Mouse (Mus musculus) T-helper 17 cell (primary cell): ENCODE data around the gene Lrmda.

Source experiments
- in situ Hi-C, 2 experiments: fragments of 300-600 bp; cut with MboI, MseI; formaldehyde crosslinking; loops; 1 replicate in 1 of 2; 2 replicates in 1 of 2; pipeline ENCODE4 v1.15.1; 2025; ENCODE audit warnings: high pct_unique_total_duplicates in 2 of 2

Gene Lrmda

GRCm38 (mm10) chr14:22633612-22634011 is 614.1 kb downstream of the Lrmda start:
- in situ Hi-C loops: no loop called here

DNA sequence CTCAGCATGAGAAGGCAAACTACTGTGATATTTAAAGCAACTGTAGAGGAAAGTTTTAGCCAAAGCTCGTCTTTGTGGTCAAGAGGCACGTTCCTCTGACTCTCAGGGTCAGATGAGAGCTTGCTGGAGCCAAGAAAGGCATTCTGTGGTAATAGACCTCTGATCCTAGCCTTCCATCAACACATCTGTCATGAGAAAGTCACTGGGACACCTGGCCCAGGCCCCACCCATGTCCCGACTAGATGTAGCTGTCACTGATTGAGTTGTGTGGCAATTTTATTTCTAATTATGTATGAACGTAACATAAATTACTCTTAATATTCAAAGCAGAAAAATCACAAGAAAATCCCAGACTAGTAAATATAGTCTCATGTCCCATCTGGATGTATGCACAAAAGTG is 624.0 kb downstream of the Lrmda start:
- in situ Hi-C loops: no loop called here

GRCm38 (mm10) chr14:22647879-22648611 is 628.5 kb downstream of the Lrmda start:
- in situ Hi-C loops: no loop called here

GRCm38 (mm10) chr14:22649411-22649911 is 629.9 kb downstream of the Lrmda start:
- in situ Hi-C loops: no loop called here

GRCm38 (mm10) chr14:22649985-22650984 is 630.8 kb downstream of the Lrmda start:
- in situ Hi-C loops: no loop called here

DNA sequence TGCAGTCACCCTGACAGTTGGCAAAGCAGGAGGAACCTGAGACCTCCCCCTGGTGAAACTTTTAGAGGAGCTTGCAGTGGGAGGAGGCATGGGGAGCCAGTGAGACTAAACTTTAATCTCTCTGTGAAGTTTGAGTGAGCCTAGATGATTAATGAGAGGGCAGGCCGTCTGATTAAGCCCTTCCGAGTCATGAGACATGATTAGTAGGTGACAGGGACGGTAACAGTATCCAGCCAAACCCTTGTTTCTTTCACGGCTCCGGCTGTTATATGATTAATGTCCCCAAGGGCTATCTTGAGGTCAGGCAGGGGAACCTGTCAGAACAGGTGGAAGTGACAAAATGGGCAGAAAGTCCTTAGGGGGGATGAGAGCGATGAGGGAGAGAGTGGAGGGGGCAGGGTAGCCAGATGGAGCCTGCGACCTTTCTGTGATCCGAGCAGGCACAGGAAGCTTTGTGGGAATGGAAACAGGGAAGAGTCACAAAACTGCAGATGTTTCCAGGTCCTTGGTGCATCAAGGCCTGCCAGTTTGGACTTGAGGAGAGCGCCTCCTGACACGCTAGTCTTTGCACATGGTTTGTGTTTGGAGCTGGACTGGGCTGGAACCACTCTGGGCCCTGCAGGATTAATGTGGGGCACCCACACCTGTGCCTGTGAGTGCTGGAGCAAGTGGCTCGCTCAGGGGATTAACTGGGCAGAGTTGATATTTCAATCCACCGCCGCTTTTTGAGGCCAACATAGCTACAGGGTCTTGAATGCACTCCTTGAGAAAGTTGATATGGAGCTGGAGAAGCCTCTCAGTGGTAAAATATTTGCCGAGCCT is 631.8 kb downstream of the Lrmda start:
- in situ Hi-C loops: no loop called here

DNA sequence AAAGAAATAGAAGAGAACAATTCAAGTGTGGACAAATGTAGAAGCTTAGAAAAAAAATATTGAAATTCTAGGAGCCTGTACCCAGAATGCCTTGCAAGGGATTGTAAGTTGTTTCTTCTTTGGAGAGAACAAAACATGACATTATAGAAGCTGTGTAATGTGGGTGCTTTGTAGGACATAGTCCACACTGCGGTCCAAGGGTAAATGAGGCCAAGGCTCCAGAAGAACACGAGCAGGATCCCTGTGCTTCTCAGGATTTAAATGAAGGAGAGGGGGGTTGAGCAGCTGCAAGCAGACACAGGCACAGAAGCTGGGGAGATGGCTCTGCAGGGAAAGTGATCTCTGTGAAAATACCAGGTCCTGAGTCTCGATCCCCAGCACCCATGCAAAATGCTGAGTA is 643.0 kb downstream of the Lrmda start:
- in situ Hi-C loops: loop anchor here in 1 of 2 experiments (10.0 kb wide), 1 partner anchor 1342 kb away; no protein-coding TSS in a partner anchor

GRCm38 (mm10) chr14:22666437-22666836 is 646.9 kb downstream of the Lrmda start:
- in situ Hi-C loops: loop anchor here in 1 of 2 experiments (10.0 kb wide), 1 partner anchor 1338 kb away; no protein-coding TSS in a partner anchor

GRCm38 (mm10) chr14:22668302-22668701 is 648.8 kb downstream of the Lrmda start:
- in situ Hi-C loops: loop anchor here in 1 of 2 experiments (10.0 kb wide), 1 partner anchor 1336 kb away; no protein-coding TSS in a partner anchor

DNA sequence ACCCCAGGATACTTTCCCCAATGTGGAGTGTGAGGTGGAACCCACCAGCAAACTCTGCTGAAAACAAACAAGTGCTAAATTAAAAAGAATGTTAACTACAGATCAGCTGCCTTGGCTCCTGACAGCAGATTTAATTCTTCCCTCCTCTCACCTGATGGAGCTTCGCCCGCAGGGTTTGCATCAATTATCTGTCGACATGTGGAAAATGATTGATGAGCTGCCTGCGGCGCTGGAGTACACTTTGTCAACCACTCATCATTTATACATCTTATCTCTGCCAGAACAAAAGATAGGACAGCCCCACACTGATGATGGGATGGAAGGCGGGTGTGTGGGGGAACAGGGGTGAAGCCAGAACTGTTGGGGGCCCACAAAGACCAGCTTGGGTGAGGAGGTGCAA is 649.2 kb downstream of the Lrmda start:
- in situ Hi-C loops: loop anchor here in 1 of 2 experiments (10.0 kb wide), 1 partner anchor 1336 kb away; no protein-coding TSS in a partner anchor

DNA sequence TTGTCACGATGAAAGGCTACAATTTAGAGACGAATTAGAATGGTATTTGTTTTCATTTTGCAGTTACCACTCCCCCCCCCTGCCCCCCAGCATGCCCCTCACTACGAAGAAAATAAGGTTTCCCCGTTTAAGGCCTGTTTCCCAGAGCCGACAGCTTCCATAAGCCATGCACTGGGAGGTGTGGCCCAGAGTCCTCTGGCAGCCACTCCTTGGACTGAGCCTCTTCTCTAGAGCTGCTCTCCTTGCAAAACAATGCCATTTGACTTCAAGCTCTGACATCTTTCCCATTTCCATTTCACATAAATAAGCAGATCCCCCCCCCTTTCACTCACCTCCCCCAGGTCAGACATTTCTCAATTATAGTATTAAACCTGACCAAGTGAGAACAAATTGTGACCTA is 654.1 kb downstream of the Lrmda start:
- in situ Hi-C loops: no loop called here

DNA sequence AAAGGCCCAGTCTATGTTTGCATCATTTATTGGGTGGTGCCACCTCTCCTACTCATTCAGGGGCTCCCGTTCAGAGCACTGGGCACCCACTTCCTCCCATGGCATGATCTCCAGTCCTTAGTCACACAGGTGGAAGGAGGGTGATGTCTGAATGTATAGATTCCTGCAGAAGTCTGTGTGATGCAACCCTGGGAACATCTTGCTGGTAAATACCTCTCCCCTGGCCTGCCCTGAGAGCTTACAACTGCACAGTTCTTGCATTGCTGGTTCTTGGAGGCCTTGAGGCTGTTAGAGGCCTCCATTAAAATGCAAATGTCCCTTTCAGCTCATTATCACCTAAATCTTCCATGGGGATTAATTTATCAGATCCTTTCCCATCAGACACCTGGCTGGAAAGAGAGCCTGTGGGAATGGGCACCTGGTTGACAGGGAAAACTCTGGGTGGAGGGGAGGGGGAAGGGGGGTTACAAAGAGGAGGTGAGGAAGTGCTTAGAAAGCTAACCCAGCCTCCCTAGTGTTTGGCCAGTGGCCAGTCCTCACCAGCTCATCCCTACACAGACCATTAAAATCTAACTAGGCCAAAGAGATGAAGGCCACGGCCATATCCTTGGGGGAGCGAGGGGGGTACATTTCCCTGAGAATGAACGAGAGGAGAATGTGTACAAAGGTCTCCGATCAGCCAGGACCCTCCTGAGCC is 659.6 kb downstream of the Lrmda start:
- in situ Hi-C loops: no loop called here

DNA sequence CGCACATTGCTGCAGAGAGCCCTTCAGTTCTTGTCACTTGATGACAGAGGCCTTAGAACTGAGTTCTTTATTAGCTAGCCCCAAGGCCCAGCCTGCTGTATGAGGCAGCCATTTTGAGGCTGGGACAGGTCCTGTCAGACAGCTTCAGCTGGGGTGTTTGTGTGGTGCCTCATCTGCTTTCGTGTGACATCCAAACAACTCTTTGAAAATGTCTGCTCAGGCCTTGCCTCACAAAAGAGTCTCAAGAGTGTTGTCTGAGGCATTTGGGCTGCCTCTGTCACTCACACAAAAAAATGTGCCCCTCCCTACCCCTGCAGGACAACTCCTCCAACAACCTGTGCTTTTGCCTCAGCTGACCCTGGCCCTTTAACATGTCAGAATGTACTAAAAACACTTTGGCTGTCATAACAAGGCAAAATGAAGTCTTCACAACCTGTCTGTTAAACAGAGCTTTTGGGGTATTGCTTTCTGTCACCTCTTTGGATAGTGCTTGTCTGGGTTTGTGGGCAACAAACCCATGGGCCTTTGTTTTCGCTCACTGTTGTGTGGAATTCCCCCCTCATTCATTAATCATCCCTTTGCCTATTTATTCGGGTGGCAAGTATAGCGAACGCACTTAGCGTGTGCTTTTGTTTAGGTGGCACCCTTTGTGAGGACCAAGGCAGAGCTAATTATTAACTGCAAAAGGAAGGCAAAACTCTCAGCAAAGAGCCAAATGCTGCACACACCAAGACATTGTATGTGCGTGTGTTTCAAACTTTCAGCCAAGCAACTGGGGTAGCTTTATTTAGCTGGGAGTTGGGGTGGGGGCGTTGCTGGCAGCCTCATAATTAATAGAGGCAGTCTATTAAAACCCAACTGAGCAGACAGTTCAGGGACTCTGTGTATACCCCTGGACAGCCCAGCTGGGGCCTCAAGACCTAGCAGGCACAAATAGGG is 660.5 kb downstream of the Lrmda start:
- in situ Hi-C loops: no loop called here

DNA sequence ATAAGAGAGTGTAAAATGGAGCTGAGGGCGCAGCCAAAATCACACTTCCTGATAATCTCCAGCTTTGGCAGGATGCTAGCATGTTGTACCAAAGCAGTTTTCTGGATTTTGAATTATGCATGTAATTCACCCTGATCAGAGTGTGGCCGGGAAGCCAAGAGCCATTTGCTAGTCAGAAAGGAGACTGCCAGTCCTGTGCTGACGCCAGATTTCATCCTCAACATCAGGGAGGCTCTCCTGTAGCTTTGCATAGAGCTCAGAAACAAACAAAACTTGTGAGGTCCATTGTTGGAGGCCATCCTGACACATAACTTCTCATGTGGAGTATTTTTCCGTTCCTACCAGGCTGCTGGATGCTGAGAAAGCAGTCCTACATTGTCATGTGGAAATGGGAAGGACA is 667.4 kb downstream of the Lrmda start:
- in situ Hi-C loops: no loop called here

DNA sequence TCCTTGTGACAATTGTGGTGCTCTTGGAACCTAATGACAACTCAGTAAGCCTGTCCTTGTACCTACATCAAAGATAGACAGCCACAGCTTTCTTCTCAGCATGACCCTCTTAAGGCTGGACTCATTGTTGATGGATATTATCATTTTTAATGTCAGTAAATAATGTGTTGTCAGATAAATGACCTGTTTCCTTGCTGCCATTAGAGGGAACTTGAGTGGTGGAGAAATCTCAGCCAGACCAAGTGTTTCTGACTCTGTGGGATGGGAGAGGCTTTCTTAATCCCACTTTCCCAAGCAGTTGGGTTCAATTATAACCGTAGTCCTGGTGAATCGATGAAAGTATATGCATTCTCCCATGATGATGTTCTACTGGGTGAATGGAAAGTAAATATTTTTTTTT is 668.9 kb downstream of the Lrmda start:
- in situ Hi-C loops: no loop called here

- in situ Hi-C loops: no loop called here
These were observed 675.9 kb downstream of the Lrmda start for GRCm38 (mm10) chr14:22695448-22695847.

GRCm38 (mm10) chr14:22695931-22696365 is 676.4 kb downstream of the Lrmda start:
- in situ Hi-C loops: no loop called here

- in situ Hi-C loops: no loop called here
These were observed 680.7 kb downstream of the Lrmda start for GRCm38 (mm10) chr14:22700236-22700635.

GRCm38 (mm10) chr14:22700690-22701089 is 681.2 kb downstream of the Lrmda start:
- in situ Hi-C loops: no loop called here
